Mouse (Mus musculus) hindlimb bud, embryonic 11.5 days (tissue): Measurements from ENCODE around the gene F2rl1.
"Not testable (repeated sequence)": the region's sequence is repeated elsewhere in the genome, so short reads cannot be mapped to it uniquely, and the experiment has no call there.

Experiments
- DNase-seq: peaks from one replicate; pipeline ENCODE4 v3.0.0-alpha.2; 2012; ENCODE audit warnings: low read depth, low spot score; ENCODE audit errors: extremely low spot score

The F2rl1 gene

DNA sequence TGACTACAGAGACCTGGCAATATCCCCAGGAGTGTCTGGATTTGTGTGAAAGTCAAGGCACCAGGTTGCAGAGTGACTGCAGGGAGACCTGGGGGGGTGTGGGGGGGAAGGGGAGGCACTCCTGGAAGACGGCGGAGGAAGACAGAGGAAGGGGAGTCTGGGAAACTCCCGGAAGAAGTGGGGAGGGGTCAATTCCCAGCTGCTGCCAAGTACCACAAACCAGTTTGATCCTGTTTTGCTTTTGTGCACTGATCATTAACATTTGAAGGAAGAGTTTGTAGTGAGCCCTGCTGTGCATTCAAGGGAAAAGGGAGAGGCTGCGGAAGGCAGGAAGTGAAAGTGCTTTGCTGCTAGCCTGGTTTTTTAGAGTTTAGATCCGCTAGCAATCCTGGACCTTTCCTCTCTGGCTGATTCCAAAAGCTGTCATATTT lies 9.1 kb upstream of the F2rl1 start:
- DNase-seq = no peak

DNA sequence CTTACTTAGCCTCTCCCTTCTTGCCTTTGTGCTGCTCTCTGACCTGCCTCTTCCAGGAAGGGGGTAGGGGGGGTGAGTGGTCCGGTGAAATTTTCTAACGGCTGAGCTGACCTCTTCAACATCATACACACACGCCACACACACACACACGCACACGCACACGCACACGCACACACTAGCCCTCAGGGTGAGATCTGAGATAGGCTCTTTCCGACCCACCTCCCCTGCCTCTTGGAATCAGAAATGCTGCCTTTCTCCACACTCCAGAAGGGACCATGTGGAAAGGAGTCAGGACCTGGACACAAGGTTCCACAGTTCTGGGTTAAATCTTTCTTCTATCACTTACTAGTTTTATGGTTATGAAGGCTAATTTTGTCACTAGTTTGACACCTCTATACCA lies 8.6 kb upstream of the F2rl1 start:
- DNase-seq = no peak

DNA sequence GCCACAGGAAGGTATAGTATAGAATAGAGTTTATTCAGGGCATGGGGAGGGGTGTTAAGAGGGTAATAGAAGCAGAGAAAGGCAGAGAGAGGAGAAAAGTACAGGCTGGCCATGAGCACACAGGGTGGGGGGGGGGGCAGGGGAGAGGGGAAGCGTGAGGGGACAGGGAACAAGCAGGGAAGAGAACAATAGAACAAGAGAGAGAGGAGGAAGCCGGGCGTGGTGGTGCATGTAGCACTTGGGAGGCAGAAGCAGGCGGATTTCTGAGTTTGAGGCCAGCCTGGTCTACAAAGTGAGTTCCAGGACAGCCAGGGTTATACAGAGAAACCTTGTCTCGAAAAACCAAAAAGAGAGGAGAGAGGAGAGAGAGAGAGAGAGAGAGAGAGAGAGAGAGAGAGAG lies 8.1 kb upstream of the F2rl1 start:
- DNase-seq = not testable (repeated sequence)

DNA sequence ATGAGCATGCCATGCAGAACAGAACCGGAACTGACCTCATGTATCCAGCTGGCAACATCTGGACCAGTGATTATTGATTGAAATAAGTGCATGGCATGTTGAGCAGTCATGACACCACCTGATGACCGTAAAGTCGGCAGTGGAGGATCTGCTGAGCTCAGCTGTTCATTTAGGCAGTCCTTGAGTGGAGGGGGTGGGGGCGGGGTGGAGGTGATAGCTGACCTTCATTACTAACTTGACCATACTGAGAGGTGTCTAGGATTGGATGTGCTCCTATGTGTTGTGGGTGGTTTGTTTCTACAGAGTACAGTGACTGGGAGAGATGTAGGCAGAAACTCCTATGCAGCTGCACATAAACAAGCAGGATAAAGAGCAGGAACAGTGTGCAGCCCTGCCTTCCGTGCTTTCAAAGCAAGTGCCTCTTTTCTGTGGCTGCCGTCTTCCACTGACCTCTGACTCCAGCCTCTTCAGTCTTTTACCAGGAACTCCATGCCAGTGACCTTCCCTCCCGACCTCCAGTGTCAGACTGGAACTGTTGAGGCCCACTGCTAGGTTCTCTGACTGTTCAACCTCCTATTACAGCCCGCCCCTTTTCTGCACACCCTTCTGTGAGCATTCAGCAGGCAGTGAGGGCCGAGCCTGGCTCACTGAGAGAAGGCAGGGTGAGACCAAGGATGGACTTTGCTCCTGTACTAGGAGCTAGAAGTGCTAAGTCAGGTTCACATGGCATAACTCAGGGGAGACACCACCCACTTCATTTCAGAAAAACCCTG lies 6.4 kb upstream of the F2rl1 start:
- DNase-seq = no peak

DNA sequence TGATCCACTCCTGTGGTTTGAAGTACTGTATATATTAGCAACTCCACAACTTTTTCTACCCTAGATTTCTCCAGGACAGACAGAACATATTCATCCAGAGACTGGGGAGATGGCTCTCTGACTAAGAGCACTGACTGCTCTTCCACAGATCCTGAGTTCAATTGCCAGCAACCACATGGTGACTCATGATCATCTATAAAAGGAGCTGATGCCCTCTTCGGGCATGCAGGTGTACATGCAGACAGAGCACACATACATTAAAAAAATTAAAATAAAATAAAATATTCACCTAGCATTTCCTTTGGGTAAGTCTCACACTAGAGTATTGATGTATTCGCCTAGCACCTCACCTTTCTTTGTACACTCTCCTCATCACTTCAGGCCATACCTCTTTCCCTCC lies 4.2 kb upstream of the F2rl1 start:
- DNase-seq = no peak

DNA sequence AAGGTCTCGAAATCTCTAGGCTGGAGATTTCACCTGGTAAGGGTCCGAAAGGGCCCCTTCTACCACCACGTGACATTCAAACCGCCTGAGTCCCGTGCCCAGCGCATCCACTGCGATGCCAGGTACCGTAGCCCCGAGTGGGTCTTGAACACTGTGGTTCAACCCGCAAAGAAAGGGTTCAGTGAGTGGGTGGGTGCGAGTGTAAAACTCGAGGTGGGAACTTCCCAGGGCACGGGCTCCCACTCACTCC lies 678 bp downstream of the F2rl1 start:
- DNase-seq = no peak

DNA sequence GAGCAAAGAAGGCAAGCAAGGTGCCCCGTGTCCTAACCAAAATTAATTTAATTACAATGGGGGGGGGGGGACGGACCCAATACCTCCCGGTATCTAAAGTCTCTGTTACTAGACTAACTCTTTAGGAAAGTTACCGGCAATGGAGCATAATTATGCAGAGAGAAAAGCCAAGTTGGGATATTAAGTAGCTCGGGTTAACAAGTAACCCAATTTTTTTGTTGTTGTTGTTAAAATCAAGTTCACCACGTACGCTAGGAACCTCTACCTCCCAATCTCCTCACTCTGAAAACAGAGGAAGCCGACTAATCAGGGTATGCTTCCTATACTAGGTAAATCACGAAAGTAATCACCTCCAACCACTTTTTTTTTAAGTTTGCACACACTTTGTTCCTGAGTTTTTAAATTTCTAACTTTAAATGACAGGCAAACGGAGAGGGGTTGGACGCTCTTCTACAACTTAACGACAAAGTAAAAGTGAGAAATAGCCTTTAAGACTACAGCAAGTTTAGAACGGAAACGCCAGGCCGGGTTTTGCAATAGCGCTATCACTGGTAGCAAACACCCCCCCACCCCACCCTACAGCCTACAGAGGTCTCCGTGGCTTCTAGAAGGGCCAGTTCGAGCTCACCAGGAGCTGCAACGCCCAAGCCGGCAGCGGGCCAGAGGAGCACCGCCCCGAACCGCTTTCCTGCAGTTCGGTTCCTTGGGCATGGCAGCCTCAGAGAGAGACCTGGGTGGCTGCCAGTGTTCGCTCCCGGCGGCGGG lies 1.2 kb downstream of the F2rl1 start:
- DNase-seq = no peak

DNA sequence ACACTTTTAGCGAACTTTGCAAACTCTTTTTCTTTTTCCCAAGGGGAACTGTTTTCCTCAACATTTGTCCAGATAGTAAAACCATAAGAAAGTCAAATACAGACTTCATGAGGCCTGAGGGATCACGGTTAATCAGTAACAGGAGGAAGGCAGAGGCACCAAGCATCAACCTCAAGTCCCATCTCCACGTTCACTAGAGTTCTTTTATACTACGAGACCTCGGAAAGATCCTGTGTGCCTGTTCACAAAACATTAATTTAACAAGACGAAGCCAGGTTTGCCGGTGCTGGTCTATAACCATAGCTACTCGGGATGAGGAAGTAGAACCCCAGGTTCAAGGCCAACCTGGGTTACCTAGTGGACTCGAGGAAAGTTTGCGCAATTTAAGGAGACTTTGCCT lies 2.9 kb downstream of the F2rl1 start:
- no peak for DNase-seq

DNA sequence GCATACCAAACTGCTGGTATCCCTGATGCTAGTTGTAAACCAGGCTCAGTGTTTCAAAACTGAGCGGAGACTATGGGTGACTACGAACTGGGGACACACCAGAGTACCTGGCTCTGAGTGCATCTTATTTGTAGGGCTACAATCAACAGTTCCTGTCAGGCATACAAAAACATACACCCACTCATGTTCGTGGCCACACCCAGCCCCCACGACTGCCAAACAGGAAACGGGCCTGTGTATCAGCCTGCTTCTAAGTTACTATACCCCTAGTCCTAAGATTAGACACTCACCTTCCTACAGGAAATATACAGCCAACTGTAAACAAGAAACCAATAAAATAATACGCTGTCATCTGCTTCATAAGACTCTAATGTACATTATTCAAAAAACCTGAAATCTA lies 4.0 kb downstream of the F2rl1 start:
- no peak for DNase-seq

DNA sequence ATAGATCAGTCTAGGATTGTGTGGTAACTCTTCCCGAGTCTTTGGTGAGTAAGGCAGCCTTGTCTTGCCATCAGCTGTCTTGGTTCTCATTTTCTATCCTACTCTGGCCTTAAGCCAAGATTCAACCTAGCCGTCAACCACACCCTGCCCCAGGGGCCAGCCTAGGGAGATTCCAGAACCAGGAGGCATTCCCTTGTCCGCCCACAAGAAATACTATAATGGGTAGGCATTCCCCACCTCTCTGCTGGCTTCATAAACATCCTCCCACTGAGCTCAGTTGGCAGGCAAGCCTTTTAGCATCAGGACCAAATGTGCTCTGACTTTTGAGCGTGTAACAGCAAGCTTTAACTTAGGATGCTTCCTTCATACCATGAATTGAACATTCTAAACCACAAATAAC lies 10.3 kb downstream of the F2rl1 start:
- DNase-seq = no peak

DNA sequence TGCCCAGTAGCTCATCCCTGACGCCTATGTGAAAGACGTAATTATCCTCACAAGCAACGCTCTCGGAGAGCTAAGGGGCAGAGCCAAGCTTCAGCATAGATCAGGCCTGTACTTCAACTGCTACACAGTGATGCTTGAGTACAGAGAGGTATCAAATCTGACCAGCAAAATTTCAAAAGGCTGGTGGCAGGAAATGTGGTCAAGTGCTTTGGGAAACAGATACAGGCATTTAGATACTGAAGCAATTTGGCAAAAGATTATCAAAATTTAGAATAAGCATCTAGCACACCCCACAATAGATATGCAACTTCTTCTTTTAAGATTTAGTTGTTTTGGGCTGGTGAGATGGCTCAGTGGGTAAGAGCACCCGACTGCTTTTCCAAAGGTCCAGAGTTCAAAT lies 15.0 kb downstream of the F2rl1 start:
- DNase-seq = no peak

DNA sequence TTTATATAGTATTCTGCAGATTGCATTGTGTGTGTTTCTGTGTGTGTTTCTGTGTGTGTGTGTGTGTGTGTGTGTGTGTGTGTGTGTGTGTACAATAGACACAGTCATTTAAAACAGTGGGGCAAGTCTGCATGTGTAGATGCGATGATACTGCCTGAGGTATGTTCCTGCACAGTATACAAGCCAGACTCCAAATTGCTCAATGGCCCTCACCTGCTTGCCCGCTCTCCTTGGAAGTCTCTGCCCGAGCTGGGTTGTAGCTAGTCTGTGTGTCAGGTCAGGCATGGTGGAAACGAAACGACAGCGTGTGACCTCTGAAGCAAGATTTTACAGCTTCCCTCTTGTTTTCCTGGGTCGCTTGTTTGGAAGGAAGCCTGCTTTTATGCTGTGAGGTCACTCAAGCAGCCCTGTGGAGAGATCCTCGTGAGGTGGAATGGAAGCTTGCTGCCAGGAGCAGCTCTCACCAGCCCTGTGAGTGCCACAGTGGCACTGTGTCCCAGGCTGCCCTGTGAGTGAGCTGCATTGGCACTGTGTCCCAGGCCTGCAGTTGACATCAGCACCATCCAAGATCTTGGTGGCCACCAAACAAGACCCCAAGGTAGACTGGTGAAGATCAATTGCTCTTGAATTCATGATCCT lies 21.6 kb downstream of the F2rl1 start:
- no peak for DNase-seq

DNA sequence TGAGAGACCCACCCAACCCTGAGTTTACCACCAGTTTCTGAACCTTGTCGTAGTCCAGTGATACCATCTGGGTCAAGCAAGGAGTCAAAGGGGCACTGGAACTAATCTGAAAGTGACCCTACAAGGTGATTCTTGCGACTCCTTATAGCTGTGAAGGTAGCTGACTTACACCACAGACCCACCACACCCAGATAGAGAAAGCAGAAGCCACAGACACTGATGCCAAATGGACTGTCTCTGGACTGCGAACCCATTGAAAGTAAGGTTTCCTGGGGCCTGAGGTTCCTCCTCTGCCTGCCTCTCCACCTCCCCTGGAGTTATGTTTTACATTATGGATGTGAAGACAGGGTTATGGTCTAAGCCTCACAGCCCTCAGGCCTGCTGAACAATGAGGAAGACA lies 28.4 kb downstream of the F2rl1 start:
- no peak for DNase-seq

DNA sequence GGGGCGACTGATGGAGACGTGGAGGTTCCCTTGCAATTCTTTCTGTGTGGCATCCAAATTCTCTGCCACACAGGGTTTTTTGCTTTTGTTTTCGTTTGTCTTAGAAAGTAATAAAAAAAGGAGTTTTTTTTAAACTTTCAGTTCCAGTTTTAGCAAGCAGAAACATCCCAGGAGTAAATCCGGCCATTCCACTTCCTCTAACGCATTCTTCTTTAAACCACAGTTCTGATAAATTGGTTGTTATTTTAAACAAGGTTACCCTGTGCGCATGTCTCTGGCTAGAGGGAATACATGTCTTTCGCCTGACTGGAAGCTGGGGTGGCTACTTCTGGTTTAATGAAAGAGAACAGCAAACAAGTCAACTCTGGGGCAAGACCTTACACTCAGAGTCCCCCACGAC lies 30.2 kb downstream of the F2rl1 start:
- DNase-seq = no peak

DNA sequence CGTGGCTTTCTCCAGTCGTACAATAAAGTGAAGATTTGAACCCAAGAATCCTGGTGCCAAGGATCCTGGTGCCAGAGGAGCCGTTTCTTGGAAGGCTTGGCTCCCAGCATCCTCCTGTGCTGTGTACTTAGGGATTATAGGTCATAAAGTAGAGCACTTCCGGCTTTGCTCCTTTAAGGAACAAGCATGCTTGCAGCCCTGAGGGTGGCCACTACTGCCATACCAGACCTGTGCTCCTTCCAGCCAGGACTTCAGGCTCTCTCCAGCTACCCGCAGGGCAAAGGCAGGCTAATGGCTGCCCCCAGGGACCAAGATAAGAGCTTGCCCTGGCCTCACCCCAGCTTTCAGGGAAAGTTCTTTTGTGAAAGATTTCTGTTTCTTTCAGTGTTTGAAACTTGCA lies 31.7 kb downstream of the F2rl1 start:
- no peak for DNase-seq

DNA sequence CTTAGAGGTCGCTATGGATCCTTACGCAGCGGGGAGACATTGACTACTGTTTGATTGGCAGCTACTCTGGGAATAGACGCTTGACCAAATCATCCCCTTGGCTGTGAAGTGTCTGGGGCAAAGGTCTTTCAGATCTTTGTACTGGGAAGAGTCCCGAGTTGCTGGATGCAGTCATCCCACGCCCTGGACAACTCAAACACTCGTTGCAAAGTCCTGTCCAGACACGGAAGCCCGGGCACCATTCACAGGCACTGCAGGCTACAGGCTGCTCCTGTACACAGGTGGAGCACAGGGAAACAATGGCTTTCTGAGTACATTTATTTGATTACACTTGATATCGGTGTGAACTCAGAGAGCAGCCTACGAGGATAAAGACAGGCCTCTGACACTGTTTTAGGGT lies 33.7 kb downstream of the F2rl1 start:
- DNase-seq = no peak

DNA sequence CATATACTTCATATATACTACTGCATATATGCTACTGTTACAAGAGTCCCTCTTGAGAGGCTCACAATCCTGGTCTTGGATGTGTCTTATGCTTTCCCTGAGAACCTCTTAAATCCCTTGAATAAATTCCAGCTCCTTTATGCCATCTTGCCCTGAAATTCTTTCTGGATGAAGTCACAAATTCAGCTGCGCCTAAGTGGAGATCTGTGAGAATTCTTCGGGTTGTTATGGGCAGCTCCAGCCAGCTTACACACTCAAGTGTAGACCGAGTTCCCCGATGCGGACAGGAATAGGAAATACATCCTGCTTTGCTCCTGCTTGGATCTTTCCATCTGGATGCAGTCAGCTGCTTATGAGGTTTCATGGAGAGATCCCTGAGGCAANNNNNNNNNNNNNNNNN lies 40.4 kb downstream of the F2rl1 start:
- DNase-seq = no peak

DNA sequence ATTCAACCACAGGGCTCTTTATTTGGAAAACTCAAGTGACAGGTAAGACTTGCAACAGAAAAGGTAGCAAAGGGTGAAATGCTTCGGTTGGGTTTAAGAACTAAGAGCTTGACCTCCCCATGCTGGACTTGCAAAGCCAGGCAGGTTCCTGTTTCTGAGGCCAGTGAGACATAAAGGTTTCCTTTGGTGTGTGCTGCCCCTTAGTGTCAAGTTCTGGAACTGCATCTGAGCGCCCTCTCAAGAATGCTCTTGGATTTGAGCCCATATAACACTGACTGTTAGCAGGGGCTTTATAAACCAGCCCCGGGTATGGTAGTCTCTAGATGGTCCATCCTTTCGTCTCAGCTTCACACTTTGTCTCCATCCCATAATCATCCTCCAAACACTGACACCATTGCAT lies 43.6 kb downstream of the F2rl1 start:
- peak; percentile 60 for DNase-seq

DNA sequence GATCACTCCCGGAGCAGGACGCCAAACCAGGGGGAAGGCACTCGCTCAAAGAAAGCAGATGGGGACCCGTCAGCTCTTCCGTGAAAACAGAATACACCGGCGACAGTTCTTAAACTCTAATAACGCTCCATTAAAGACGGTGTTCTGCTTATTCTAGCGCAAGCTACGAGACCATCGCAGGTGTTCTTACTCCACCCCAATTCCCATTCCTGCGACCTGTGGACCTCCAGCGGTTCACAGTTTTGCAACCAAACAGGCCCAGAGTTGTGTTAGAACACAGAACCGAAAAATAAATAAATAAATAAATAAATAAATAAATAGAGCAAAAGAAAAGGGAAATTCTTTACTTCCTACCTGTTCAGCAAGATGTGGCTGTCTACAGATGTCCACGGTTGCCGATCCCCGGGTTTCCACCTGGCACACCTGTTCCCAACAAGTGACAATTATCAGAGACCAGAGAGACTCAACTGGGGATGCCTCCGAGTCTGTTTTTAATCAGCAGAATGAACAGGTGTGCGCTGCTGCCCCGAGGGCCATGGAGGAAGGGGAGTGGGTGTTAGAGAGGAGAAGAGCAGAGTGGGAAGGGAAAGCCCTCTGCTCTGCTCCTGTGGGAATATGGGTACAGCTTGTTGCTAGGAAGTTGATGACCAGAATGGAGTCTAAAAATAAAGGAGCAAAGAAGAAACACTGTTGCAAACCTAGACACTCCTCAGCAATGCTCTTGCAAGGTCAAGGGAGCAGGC lies 46.2 kb downstream of the F2rl1 start, which contains the start of gene S100z:
TSS of gene S100z (minus strand) at position 51 of the 743 bp plus-strand sequence.
- no peak for DNase-seq

DNA sequence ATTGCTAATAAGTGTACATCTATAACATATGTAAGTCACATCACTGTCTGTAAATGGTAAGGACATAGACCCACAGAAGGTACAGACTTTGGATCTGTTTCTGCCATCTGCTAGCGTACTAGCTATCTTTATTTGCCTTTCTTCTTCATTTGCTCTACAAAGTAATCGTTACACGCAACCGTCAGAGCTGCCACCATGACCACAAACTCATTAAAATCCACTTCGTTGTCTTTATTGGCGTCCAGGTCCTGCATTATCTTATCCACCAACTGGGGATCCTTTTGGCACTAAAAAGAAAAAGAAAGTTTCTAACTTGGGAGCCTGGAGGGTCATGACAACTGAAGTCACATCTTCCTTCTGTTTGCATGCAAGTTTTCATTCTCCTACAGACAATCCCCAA lies 47.9 kb downstream of the F2rl1 start:
- DNase-seq = no peak

DNA sequence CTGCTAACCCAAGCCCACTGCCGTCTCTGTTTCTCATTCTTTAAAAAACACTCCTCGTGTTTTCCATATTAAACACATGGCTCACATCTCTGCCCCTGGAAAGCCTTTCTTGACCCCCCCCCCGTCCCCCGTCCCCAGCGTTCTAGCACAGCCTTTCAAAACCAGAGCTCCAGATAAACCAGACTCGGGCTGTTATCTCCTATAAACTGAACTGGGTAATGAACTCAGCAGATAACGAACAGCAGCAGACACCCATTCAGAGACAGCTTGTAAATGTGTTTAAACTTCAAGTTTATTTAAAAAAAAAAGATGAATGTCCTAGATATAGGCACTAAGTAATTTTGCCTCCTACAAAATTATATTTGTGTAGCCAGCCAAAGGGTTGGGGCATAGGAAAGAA lies 49.9 kb downstream of the F2rl1 start:
- DNase-seq = no peak

DNA sequence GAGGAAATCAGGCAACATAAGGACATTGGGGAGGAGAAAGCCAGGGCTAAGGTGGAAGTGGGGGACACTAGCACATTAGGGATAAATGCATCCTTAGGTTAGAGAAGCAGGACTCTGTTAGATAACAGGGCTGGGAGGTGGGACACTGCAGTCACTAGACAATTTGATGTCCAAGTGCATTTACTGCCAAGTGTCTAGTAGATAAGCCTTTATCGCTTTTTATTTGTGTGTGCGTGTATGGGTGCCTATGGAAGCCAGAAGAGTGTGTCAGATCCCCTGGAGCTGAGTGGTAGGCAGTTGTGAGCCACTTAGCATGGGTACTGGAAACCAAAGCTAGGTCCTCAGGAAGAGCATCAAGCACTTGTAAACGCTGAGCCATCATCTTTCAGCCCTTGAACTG lies 50.7 kb downstream of the F2rl1 start:
- no peak for DNase-seq
